Mouse (Mus musculus): ENCODE data around the gene Hdac4.

The Hdac4 gene

GRCm38 (mm10) chr1:92058731-92059425 is 136.6 kb downstream of the Hdac4 start:
- no peak for DNase-seq

DNA sequence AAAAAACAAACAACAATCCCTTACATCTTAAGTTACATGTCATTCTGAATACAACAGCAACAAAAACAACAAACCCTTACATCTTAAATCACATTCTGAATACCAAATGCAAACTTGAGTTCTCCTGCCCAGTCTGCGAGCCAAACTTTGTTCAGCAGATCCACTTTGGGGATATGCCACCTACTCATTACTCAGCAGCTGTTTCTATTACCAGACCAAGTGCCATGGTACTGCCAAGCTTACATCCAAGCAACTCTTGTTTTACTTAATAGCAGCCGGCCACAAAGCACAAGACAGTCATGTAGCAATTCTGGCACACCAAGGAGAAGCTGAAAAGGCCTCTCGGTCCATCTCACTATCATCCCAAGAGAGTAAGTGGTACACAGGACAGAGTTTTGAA is 138.4 kb downstream of the Hdac4 start:
- DNase-seq: no peak

DNA sequence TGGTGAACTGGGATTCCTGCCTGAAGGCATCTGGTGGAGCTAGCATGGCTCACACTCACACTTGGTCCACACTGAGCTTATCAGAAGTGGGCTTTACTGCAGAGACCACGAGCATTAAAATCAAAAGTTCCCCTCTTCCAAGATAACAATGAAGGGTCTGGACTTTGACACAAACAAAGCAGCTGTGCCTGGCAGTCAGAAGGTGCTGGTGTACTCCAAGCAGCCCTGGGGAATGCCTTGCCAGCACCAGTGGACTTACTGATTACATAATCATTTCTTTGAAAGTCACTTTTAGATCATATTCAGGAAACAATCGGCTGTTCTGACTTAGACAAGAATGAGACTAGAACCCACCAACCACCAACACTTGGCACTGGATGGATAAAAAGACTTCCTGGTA is 140.3 kb downstream of the Hdac4 start:
- DNase-seq: peak; percentile 53

- DNase-seq: peak; percentile 18
These were observed 143.3 kb downstream of the Hdac4 start for GRCm38 (mm10) chr1:92052190-92052589.

DNA sequence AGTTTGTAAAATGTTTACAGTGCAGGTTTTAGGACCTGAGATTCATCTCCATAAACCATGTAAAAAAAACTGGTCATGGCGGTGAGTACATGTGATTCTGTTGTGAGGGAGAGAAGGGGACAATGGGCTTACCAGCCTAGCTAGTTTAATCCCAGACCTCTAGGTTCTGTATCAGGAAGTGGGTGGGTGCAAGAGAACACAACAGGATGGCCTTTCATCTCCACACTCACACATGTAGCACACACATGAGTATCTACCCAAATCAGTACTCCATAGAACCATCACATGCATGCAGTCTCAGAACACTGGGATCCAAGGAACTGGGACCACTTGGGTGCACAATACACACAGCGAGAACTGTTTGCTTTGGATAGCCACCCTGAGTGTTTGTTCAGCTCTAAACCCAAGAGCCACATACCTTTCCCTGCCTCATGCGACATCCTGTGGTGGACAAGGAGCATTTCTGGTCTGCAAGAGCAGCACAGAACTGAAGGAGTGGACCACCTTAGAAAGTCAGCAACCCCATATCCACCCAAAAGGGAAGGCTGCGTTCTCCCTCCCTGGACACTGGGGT is 143.9 kb downstream of the Hdac4 start:
- DNase-seq: no peak

DNA sequence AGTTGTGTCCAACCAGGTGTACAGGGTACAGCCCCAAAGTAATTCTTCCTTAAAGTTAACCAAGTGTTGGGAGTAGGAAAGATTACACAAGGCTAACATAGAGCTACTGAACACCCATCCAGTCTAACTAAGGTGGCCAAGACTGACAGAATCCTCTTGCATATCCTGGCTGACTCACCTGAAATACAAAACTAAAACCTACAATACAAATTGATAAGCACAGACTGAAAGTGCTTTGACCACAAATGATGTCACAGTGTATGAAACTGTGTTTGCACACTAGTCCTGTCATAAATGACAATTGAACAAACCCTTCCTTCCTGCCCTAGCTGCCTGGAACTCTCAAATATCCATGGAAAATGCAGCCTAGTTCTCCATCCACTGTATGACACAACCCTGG is 144.5 kb downstream of the Hdac4 start:
- no peak for DNase-seq

- DNase-seq: no peak
These were observed 144.9 kb downstream of the Hdac4 start for GRCm38 (mm10) chr1:92050566-92050965.

DNA sequence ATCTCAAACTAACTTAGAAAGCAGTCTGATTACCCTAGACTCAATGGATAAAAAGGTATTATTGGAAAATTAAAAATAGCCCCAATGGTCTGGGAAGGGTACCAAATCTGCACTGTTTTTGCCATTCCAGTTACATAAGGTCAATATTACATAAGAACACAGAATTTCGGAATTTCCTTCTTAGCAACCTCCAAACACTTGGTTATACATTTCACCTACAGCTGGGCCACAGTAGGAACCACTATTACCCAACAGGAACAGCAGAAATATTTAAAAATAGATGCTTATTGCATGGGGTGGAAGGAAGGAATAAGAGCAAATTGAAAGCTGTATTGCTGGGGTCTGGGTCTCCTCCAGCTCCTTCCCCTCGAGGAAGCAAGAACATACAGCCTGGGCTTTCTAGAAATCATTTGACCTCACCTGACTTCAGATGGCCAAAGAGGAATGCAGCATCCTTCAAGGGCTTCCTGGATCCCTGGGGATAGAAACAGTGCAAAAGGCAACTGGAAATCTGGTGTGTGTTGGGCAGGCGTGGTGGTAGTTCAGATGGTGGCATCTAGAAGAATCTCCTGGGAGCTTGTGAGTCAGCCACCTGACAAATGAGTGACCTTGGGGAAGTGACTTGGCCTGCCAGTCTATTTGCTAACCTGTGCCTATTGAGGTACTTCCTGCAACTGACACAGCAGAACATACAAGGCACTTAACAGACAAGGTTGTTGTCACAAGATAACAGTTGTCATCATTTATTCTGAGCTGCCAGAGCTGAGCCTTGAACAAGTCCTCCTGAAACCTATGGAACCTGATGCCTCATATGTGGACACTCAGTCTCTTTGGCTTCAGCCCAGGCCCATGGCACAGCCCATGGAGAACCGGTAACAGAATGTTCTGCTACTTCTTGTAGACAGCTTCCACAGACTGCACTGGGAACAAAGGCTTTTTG is 146.8 kb downstream of the Hdac4 start:
- DNase-seq: no peak

- DNase-seq: no peak
These were observed 149.8 kb downstream of the Hdac4 start for GRCm38 (mm10) chr1:92045671-92046070.

GRCm38 (mm10) chr1:92044868-92045267 is 150.6 kb downstream of the Hdac4 start:
- DNase-seq: no peak

- DNase-seq: no peak
These were observed 151.5 kb downstream of the Hdac4 start for GRCm38 (mm10) chr1:92043989-92044388.

DNA sequence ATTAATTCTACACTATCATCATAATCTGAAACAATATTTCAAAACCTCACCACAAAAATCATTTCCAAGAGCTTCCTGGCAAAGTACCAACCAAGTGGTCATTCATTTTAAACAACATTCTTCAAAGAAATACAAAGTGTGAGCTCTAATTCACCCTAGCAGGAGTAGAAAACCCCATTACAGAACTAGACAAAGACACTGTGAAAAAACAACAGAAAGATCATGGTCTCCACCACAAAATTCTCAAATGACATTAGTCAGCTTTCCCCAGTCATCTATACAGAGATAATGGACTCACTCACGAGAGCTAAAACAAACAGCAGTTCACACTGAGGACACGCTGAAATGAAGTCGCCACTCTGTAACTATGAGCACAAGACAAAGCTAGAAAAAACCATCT is 153.4 kb downstream of the Hdac4 start:
- DNase-seq: no peak

DNA sequence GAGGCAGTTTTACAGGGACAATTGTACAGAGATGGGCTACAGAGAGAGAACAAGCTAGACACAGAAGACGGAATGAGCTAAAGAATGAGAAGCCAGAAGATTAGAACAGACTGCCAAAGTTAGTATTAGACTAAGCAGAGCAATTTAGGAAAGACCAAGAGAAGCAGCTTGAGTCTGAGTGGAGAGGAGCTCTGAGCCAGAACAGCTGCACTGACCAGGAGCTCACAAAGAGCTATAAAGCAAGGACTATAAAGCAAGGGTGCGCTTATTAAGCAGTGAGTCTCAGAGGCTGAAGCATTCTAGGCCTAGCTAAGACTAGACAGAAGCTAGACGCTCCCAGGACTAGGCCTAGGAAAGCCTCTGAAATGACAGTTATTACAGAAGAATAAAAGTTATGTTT is 154.2 kb downstream of the Hdac4 start:
- DNase-seq: no peak

- no peak for DNase-seq
These were observed 156.8 kb downstream of the Hdac4 start for GRCm38 (mm10) chr1:92038714-92039113.

- DNase-seq: no peak
These were observed 158.5 kb downstream of the Hdac4 start for GRCm38 (mm10) chr1:92037039-92037438.

DNA sequence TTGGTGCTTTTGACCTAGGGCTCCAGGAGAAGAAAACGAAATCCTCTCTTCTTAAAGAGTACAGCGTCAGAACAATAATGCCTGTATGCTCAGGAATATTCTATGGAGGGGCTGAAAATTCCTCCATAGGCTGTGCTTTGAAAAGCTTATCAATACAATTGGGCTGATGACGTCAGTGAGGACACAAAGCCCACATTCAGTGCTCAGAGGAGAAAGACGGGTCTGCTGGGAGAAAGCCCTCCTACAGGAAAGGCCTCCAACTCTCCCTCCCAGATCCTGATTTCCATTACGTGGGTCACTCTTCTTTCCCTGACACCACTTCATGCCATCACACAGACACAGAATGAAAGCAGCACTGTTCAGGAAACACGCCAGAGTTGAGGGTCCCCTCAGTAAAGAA is 159.7 kb downstream of the Hdac4 start:
- no peak for DNase-seq

GRCm38 (mm10) chr1:92034247-92034646 is 161.3 kb downstream of the Hdac4 start:
- no peak for DNase-seq

DNA sequence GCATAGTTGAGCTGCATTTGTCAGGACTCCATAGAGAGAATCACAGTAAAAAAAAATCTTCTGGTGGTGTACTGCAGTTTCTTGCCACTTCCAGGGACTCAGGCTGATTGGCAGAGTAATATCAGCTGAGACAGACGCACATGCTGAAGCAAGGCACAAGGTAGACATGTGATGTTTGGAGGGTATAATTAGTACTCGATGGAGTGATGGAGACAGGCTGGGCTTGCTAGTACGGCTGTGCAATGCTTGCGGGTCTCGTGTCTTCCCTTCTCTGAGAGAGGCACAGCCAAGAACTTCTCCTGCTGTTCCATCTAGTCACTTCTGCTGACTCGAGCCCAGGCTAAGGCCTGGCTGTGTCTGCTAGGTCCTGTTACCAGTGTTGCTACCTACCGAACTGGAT is 162.0 kb downstream of the Hdac4 start:
- DNase-seq: no peak

GRCm38 (mm10) chr1:92030541-92030940 is 165.0 kb downstream of the Hdac4 start:
- DNase-seq: no peak

DNA sequence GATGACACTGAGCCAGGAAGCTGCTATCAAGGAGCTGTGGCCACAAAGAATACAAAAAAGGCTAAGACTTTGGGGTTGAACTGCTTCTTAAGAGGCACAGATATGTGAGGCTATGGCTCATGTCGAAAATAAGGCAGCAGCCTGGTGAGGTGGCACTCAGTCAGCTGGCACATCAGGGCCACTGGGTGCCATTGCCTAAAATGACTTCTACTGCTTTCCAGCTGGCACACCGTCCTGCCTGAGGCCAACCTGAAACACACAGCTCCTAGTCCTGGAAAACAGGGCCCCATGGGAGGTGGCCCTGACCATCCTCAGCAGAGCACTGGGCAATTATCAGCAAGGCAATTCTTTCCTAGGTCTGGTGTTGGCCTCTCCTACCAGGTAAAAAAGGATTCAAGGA is 167.3 kb downstream of the Hdac4 start:
- no peak for DNase-seq

- no peak for DNase-seq
These were observed 169.1 kb downstream of the Hdac4 start for GRCm38 (mm10) chr1:92026351-92026750.

DNA sequence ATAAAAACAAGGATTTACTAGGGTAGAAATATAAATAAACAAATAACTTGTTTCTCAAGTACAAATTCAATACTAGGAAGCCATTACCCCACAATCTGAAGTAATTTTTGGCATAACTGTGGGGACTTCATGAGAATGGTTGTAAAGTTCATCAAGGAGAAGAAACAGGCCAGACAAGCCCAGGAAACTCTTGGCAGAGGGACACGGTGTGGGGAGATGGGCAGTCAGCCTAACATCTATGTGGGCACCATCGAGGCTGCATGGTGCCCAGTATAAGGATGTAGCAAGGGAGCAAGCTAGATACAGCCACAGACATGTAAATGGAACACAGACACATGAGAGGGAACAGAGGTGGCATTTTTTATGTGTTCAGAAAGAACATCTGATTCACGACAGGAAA is 171.6 kb downstream of the Hdac4 start:
- DNase-seq: no peak

DNA sequence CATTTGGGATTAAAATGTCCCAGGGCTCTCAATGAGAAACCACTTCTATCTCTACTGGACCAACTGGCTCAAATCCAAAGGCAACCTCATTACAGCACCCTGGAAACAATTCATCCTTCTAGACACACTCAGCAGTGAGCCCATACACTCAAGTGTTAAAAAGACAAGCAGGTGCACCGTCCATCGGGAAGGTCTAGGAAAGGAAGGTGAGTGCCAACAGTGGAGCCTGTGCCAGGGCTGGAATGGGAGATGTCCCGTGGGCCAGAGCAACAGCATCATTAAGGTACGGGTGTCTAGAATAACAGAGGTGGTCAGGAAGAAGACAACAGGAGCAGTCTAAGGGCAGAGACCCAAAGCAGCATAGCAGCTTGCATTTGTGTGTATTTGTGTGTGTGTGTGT is 173.5 kb downstream of the Hdac4 start:
- DNase-seq: no peak

Data from kidney, adult 9 months (tissue).